8 mouse cellular contexts compared by ENCODE assay signal in the genomic region with DNA sequence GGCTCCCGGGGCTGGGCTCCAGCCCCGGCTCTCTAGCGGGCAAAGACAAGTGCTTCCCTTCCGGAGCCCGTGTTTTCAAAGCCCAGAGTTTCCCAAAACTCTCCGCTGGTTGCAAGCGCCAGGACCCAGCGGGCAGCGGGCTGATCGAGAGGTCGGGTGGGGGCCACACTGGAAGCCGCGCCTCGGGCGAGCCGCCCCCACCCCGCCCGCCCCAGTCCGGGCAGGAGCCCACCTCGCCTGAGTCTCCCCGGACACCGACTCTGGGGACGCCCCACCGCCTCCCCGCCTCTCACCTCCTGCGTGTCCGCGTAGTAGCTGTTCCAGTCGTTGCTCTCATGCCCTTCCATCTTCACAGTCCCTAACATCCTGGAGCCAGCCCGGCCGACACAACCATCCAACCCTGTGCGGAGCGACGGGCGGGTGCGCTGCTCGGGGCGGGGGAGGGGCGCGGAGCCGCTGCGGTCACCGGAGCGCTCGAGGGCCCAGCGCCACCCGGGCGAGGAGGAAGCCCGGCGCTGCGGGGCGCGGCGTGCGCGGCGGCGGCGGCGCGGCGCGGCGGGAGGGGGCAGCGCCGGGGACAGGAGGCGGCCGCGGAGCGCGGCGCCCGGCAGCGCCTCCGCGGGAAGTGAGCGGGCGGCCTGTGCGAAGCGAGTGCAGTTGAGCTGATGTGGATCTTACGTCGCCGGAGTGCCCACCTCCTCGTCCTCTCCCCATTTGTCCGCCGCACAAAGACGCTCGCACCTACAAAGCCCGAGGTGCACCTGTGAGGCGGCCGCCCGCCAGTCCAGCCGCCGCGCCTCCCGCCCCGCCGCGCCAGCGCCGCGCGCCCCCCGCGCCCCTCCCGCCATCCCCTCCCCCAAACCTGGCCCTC. TPM values are rescaled to one million over a fixed set of nuclear protein-coding genes. Genes with fewer than 3 reads are reported as not detected.
DNase-seq lines count a peak whose midpoint lies in the region; ATAC-seq and TF ChIP-seq lines count a peak whose summit lies in the region.

No protein-coding gene starts in this region.

- intact Hi-C loops in left cerebral cortex, postnatal 25 days (cut with DNase I), result loop anchor here (2.0 to 10.0 kb wide), 3 partner anchors 263 to 851 kb away; no protein-coding TSS in a partner anchor

- no peak for DNase-seq in testis, postnatal 14 days (ENCODE audit: low spot score)
- DNase-seq in lung, postnatal 14 days, result peak; percentile 60
- peak; percentile 52 for DNase-seq in testis, postnatal 10 days (ENCODE audit: low spot score)
- no peak for DNase-seq in frontal cortex, postnatal 14 days (ENCODE audit: low spot score in 2 of 2)
- DNase-seq in left cerebral cortex, postnatal 25 days (ENCODE audit: low spot score in 2 of 2), result no peak

- WGBS in intestine, embryonic 15.5 days, result under 1% methylated on average over 102 of the region's 106 CpGs

- TF ChIP-seq CTCF in testis, adult 2 months (IDR thresholded peaks at IDR 0.05; ENCODE audit: control insufficient read depth, insufficient read depth, insufficient replicate concordance, low read depth, low read length), result no peak
- no peak for TF ChIP-seq CTCF in embryonic fibroblast, embryonic 13.5 days (IDR thresholded peaks at IDR 0.05; ENCODE audit: borderline replicate concordance, insufficient read depth, low read length)

- peaks cover 28% of the 10 kb centered on the region for H3K4me1 ChIP-seq in testis, adult 2 months (ENCODE audit: control insufficient read depth, insufficient read depth, low read length)
- H3K4me1 ChIP-seq in embryonic fibroblast, embryonic 13.5 days (ENCODE audit: control insufficient read depth, insufficient read depth, low read length), result no peaks in the 10 kb centered on the region
- H3K4me1 ChIP-seq in intestine, embryonic 15.5 days (replicated peaks), result peaks cover 15% of the 10 kb centered on the region

- peak overlapping the region; percentile 53 for H3K4me3 ChIP-seq in testis, adult 2 months (ENCODE audit: control insufficient read depth, low read depth, low read length)
- H3K4me3 ChIP-seq in embryonic fibroblast, embryonic 13.5 days (ENCODE audit: insufficient read depth, low read length), result peak overlapping the region; percentile 22
- H3K4me3 ChIP-seq in intestine, embryonic 15.5 days (replicated peaks), result peak overlapping the region; percentile 61

- H3K27me3 ChIP-seq in testis, adult 2 months (ENCODE audit: control insufficient read depth, insufficient read depth, low read length), result peaks cover 8% of the 10 kb centered on the region
- H3K27me3 ChIP-seq in intestine, embryonic 15.5 days (replicated peaks), result peaks cover 72% of the 10 kb centered on the region

- peak overlapping the region; percentile 90 for H3K4me2 ChIP-seq in intestine, embryonic 15.5 days (replicated peaks)

- H3K36me3 ChIP-seq in testis, adult 2 months (ENCODE audit: control insufficient read depth, insufficient read depth, low read length), result no peaks in the 10 kb centered on the region
- no peaks in the 10 kb centered on the region for H3K36me3 ChIP-seq in intestine, embryonic 15.5 days

- no peak overlapping the region for H3K27ac ChIP-seq in testis, adult 2 months (ENCODE audit: control insufficient read depth, insufficient read depth, low read depth, low read length)
- no peak overlapping the region for H3K27ac ChIP-seq in embryonic fibroblast, embryonic 13.5 days (ENCODE audit: insufficient read depth, low read length)
- H3K27ac ChIP-seq in intestine, embryonic 15.5 days, result peak overlapping the region; percentile 93

- peak; percentile 71 for ATAC-seq in intestine, embryonic 15.5 days

- no peak for TF ChIP-seq POLR2A in testis, adult 2 months (IDR thresholded peaks at IDR 0.05; ENCODE audit: control insufficient read depth, low read depth, low read length)
- no peak for TF ChIP-seq POLR2A in embryonic fibroblast, embryonic 13.5 days (IDR thresholded peaks at IDR 0.05; ENCODE audit: low read depth, low read length)

- peak overlapping the region; percentile 65 for H3K9ac ChIP-seq in intestine, embryonic 15.5 days

- H3K9me3 ChIP-seq in intestine, embryonic 15.5 days, result no peaks in the 10 kb centered on the region

RNA-seq across cellular contexts. Expression of a gene that starts 1.1 kb away (rescaled TPM):
- 0.25 and 0.31 TPM in 2 replicates for polyA plus RNA-seq in testis, adult 2 months (2012; rRNA removed)
- 1.2 and 1.3 TPM in 2 replicates for polyA plus RNA-seq in embryonic fibroblast, embryonic 13.5 days (2011; ENCODE audit: insufficient read length, low read depth, missing spikeins)
- polyA plus RNA-seq in intestine, embryonic 15.5 days (2015; fragmentation: Nextera tagmentation; extraction: Ambion mirVana), result 6.4 and 8.9 TPM in 2 replicates
- under 1 TPM in 1 of 2 experiments, not detected in 1; 0.18 TPM for total RNA-seq in left cerebral cortex, postnatal 25 days (2021)

RNA-seq across cellular contexts. Expression of a gene that starts 18.3 kb away (rescaled TPM):
- polyA plus RNA-seq in testis, adult 2 months (2012; rRNA removed), result 28.9 and 32.9 TPM in 2 replicates
- 0.12 and 0.35 TPM in 2 replicates for polyA plus RNA-seq in embryonic fibroblast, embryonic 13.5 days (2011; ENCODE audit: insufficient read length, low read depth, missing spikeins)
- 0.71 and 0.92 TPM in 2 replicates for polyA plus RNA-seq in intestine, embryonic 15.5 days (2015; fragmentation: Nextera tagmentation; extraction: Ambion mirVana)
- under 1 TPM; 0.09 to 0.46 TPM for total RNA-seq in left cerebral cortex, postnatal 25 days (2021)

Comparison
In these comparisons a context has a peak if more than half of its experiments do, and no peak if none do; other contexts are left out.
1. DNase-seq: peak in lung, postnatal 14 days (single experiment) and testis, postnatal 10 days (single experiment); none in testis, postnatal 14 days (single experiment), frontal cortex, postnatal 14 days (0 of 2) and left cerebral cortex, postnatal 25 days (0 of 2).
2. RNA of a gene that starts 18.3 kb away (polyA plus RNA-seq): 28.9 to 32.9 TPM in testis, adult 2 months; 0.71 to 0.92 TPM in intestine, embryonic 15.5 days and 0.12 to 0.35 TPM in embryonic fibroblast, embryonic 13.5 days; every median in the first group is over 10 times any median in the second.
3. Peak in every context shown above with its lines, with median percentiles within 50 percentile points of each other: H3K4me3 ChIP-seq.